Mouse (Mus musculus) adrenal gland, adult 2 months (tissue): ENCODE data around the gene Myh1. TPM values are rescaled to one million over a fixed set of nuclear protein-coding genes. Genes with fewer than 3 reads are reported as not detected.

Experiments
- DNase-seq: peaks from one replicate; pipeline ENCODE4 v3.0.0; 2021
- long read RNA-seq: library from polyadenylated mRNA; stranded (forward); transcript quantifications from one replicate; pipeline ENCODE4 v2.0.0, GENCODE M21; 2021
- polyA plus RNA-seq: library from polyadenylated mRNA; depleted of rRNA; stranded (reverse); fragments of >200 nt; gene quantifications from 2 replicates; pipeline ENCODE4 v1.2.3, GENCODE M21; 2012; rRNA removed
- total RNA-seq, 2 experiments: library from RNA; stranded (reverse); gene quantifications; 2 replicates each; pipeline ENCODE4 v1.2.3; 2021

The Myh1 gene
- total RNA-seq = under 1 TPM in 1 of 2 experiments, not detected in 1; 0.07 TPM
- not detected in 2 replicates for polyA plus RNA-seq
- long read RNA-seq = 0 reads

GRCm38 (mm10) chr11:67199752-67200151 is at the start of gene Myh1:
Gene Myh1, plus strand, starts transcription at chr11:67200052.
- DNase-seq = no peak

- no peak for DNase-seq
Measured at GRCm38 (mm10) chr11:67150237-67150636, 49.6 kb upstream of the Myh1 start.

- no peak for DNase-seq
Measured at GRCm38 (mm10) chr11:67151159-67151558, 48.7 kb upstream of the Myh1 start.

GRCm38 (mm10) chr11:67151651-67152630 is 47.9 kb upstream of the Myh1 start:
- DNase-seq = peak; percentile 56

GRCm38 (mm10) chr11:67153123-67153522 is 46.7 kb upstream of the Myh1 start:
- DNase-seq = peak; percentile 11

- no peak for DNase-seq
Measured at GRCm38 (mm10) chr11:67153843-67154242, 46.0 kb upstream of the Myh1 start.

- no peak for DNase-seq
Measured at GRCm38 (mm10) chr11:67155650-67156049, 44.2 kb upstream of the Myh1 start.

GRCm38 (mm10) chr11:67160131-67160530 is 39.7 kb upstream of the Myh1 start:
- DNase-seq = no peak

- DNase-seq = no peak
Measured at GRCm38 (mm10) chr11:67163701-67164100, 36.2 kb upstream of the Myh1 start.

- DNase-seq = no peak
Measured at GRCm38 (mm10) chr11:67164851-67165250, 35.0 kb upstream of the Myh1 start.

- DNase-seq = no peak
Measured at GRCm38 (mm10) chr11:67169301-67169700, 30.6 kb upstream of the Myh1 start.

- DNase-seq = no peak
Measured at GRCm38 (mm10) chr11:67170727-67171126, 29.1 kb upstream of the Myh1 start, which contains the start of gene Myh2. Gene Myh2, plus strand, starts transcription at chr11:67171027.

- no peak for DNase-seq
Measured at GRCm38 (mm10) chr11:67172439-67172838, 27.4 kb upstream of the Myh1 start.

GRCm38 (mm10) chr11:67176376-67176775 is 23.5 kb upstream of the Myh1 start:
- DNase-seq = no peak

- DNase-seq = no peak
Measured at GRCm38 (mm10) chr11:67190316-67190715, 9.5 kb upstream of the Myh1 start.

GRCm38 (mm10) chr11:67190814-67191213 is 9.0 kb upstream of the Myh1 start:
- DNase-seq = no peak

- DNase-seq = no peak
Measured at GRCm38 (mm10) chr11:67191496-67191895, 8.4 kb upstream of the Myh1 start.

GRCm38 (mm10) chr11:67199321-67199720 is 531 bp upstream of the Myh1 start:
- no peak for DNase-seq

GRCm38 (mm10) chr11:67204766-67205165 is 4.9 kb downstream of the Myh1 start:
- peak; percentile 9 for DNase-seq

GRCm38 (mm10) chr11:67221803-67222202 is 22.0 kb downstream of the Myh1 start:
- DNase-seq = no peak

GRCm38 (mm10) chr11:67224466-67224865 is 24.6 kb downstream of the Myh1 start:
- no peak for DNase-seq

- DNase-seq = no peak
Measured at GRCm38 (mm10) chr11:67228731-67229130, 28.9 kb downstream of the Myh1 start.

- no peak for DNase-seq
Measured at GRCm38 (mm10) chr11:67229166-67229565, 29.3 kb downstream of the Myh1 start.

- DNase-seq = peak; percentile 52
Measured at GRCm38 (mm10) chr11:67229946-67230345, 30.1 kb downstream of the Myh1 start.
